Mouse (Mus musculus) layer of hippocampus, adult 6 months (tissue): Measurements from ENCODE around the gene Crtc2. TPM values are rescaled to one million over a fixed set of nuclear protein-coding genes. Genes with fewer than 3 reads are reported as not detected.

Experiments
- long read RNA-seq, 2 experiments: library from polyadenylated mRNA; unstranded; transcript quantifications; one replicate each; pipeline ENCODE4 v2.0.0; 2019 to 2020
- microRNA-seq: library from miRNA; unstranded; fragments of <30 nt; microRNA quantifications from one replicate; pipeline ENCODE4 v1.2.0, GENCODE M21; 2020
- polyA plus RNA-seq: library from polyadenylated mRNA; unstranded; fragments of <200 nt; fragmentation: Nextera tagmentation; gene quantifications from 2 replicates; pipeline ENCODE4 v1.2.3, GENCODE M21; 2021

Crtc2 gene
- 12.7 and 14.4 TPM in 2 replicates for polyA plus RNA-seq
- long read RNA-seq, experiment 1, partial matches to known transcripts: 3 of 3 reads
- long read RNA-seq, experiment 1, other reads (novel, unspliced or antisense): 0 of 3 reads
- long read RNA-seq, experiment 2, partial matches to known transcripts: 0 of 14 reads
- long read RNA-seq, experiment 2, other reads (novel, unspliced or antisense): 11 of 14 reads

DNA sequence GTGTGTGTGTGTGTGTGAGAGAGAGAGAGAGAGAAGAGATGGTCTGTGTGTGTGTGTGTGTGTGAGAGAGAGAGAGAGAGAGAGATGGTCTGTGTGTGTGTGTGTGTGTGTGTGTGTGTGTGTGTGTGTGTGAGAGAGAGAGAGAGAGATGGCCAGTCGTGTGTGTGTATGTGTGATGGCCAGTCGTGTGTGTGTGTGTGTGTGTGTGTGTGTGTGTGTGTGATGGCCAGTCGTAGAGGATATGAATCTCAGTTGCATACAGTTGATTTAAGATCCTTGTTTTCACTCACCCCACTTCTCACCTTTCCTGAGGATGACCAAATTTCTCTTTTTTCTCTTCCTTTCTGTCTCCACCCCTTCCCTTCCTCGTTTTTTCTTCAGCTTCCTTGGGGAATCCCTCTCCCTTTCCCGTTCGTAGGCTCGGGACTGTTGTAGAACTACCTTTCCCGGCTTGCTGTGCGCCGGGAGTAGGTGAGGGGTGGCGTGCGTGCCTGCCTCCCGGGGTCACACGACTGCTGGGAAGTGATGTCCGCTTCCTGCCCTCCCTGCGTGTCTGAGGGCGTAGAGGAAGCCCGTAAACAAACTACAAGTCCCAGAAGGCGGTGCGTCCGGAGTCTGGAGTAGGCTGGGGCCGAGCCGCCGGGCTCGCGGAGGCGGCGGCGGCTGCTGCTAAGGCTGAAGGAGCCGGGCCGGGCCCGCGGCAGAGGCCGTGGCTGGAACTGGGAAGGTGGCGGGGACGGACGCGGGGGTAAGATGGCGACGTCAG, at the start of gene Crtc2:
TSS of gene Crtc2 (plus strand) at position 511 of the 766 bp plus-strand sequence.

DNA sequence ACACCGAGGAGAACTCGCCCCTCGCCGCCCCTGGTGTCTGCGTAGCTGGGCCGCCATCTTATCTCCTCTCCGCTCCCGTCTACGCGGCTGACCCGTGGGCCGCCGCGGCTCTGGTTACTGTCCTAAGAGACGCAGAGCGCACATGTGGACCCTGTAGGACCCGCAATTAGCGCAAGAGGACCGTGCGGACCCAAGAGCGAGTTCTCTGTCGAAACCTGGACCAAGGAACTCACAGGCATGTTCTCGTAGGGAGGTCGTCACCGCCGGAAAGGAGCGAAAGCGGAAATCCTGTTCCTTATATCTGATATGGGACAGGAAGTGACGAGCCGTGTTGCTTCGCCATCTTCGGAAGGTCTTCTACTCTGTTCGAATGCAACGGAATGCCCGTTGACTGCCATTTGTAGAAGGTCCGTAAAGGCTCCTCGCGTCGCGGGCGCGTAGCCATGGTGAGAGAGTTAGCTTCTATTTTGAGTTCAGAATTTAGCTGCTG, 40.5 kb upstream of the Crtc2 start, which contains the start of the genes Rps27 and Rab13:
TSS of gene Rps27 (minus strand) at position 275 of the 490 bp plus-strand sequence.
TSS of gene Rab13 (plus strand) at position 319 of the 490 bp plus-strand sequence.

DNA sequence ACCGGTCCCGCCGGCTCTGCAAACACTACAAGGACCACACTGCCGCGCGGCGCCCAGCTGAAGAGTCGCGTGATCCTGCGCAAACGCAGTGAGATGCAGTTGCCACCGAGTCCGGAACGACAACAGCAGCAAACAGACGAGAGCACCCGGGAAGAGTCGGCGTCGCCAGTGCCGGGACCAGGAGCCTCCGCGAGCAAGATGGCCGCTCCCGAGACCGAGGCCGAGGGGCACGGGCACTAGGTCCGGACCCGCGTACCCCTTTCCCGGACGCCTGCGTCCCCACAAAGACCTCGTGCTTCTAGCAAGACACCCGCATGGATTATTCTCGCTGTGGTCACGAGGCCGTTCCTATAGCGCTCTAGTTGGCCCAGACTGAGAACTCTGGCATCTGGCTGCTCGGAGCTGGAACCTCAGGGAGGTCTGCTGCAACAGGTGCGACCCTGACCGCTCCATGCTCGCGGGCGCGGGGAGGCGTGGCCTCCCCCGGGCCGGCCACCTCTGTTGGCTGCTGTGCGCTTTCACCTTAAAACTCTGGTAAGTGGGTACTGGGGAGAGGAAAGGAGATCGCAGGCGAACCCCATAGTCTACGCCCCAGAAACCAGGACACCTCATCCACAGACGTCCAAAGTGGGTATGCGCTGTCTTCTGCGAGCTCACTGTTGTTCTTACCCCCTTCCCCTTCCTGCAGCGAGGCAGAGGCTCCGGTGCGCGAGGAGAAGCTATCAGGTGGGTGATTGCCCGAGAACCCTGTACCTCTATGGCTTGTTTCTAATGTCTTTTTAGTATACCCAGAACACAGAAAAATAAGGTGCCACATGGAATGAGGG, 22.2 kb upstream of the Crtc2 start, which contains the start of gene Jtb:
TSS of gene Jtb (plus strand) at position 91 of the 827 bp plus-strand sequence.

DNA sequence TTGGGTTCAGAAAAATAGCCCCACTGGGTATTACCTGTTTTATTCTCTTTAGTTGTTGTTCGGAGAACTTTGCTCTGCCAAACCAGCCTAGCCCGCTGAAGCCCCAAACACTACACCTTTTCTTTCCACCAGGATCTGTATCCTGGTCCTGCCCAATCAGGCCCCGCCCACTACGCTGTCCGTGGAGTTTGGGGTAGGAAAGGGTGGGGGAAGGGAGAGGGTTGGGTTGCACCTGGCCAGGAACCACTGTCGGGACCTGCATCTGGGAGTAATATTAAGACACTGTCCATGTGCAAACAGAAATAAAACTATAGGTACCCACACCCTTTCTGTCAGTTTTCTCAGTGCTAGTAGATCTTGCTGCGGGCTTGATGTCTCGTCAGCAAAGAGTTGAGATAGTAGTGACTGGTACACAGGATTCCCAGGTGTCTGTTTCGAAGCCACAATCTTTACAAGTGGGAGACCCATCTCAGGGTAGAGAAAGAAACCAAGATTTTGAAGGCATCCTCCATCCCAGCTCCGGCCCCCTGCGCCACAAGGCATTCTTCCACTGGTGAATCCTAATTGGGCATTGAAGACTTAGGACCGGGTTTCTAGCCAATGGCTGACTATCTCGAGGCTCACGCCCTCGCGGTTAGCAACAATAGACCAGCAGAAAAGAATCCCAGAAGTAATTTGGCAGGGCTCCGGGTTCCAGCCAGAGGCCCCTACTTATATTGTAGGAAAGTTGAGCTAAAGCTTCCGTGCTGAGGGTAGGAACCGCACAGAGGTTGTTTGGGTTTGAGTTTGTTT, 10.8 kb upstream of the Crtc2 start, which contains the start of gene Creb3l4:
TSS of gene Creb3l4 (minus strand) at position 529 of the 792 bp plus-strand sequence.

DNA sequence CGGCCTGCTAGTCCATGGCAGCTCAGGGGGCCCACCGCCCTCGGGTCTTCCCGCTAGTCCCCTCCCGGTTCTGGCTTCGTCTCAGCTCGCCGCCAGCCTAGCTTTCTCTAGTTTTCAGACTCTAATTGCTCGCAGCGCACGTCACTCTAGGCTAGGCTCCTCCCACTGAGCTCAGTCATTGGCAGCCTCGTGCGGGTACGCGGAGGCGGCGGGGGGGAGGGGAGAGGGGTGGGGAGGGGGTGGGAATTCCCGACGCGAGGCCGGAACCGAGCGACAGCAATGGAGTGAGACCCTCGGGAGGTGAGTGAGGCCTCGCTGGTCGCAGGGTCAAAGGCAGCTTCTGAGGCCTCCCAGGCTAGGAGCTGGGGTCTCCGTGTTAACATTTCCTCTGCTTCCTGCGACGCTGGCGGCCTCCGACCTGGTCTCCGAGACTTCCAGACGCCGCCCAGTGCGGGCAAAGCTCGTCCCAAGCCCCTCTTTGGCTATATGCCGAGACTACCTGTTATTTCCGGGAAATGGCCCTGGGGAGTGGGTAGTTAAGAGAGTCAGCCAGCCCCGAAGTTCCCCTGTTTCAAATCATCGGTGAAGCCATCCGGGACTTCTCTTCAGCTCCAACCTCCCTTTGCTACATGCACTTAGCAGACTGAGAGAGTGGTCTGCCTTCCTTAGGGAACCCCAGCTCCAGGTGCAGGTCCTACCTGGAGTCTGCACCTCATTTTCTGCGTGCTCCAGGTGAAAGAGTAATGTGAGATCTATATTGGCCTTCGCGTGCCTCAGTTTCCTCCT, 5.8 kb upstream of the Crtc2 start, which contains the start of gene Slc39a1:
TSS of gene Slc39a1 (plus strand) at position 213 of the 786 bp plus-strand sequence.

DNA sequence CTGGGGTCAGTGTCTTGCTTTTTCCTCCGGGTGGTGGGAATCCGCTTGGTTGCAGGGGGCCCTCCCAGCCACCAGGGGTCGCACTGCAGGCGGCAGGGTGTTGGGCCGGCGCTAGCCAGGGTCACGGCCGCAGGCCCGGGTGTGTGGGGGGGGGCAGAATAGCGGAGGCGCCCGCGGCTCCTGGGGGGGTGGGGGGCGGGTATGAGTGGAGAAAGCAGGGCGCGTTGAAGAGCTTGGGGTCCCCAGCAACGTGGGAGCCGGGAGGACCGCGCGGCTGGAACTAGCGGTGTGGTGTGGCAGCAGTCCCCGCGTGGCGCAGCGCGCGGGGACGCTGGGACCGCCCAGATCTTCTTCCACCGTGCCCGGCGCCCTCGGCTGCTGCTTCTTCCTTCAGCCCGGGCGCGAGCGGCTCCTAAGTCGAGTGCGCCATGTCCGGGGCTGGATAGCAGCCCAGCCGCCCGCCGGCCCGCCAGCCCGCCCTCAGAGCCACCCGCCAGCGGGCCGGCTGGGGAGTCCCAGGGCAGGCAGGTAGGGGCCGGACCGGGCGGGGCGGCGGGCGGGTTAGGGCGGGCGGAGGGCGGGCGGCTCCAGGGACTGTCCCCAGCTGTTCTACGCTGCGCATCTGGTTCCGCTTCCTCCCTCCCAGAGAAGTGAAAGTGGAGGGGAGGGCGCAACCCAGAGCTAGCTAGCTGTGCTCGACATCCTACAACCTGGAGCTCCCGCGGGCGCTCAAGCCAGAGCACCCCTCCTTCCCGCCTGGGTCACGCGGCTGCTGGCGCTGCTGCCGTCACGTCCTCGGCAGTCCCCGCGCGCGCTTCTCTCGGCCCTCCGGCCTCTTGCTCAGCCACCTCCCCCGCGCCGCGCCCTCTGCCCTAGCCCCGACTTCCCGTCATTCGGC, 11.3 kb downstream of the Crtc2 start, which contains the start of gene Dennd4b:
TSS of gene Dennd4b (plus strand) at position 152 of the 898 bp plus-strand sequence.

DNA sequence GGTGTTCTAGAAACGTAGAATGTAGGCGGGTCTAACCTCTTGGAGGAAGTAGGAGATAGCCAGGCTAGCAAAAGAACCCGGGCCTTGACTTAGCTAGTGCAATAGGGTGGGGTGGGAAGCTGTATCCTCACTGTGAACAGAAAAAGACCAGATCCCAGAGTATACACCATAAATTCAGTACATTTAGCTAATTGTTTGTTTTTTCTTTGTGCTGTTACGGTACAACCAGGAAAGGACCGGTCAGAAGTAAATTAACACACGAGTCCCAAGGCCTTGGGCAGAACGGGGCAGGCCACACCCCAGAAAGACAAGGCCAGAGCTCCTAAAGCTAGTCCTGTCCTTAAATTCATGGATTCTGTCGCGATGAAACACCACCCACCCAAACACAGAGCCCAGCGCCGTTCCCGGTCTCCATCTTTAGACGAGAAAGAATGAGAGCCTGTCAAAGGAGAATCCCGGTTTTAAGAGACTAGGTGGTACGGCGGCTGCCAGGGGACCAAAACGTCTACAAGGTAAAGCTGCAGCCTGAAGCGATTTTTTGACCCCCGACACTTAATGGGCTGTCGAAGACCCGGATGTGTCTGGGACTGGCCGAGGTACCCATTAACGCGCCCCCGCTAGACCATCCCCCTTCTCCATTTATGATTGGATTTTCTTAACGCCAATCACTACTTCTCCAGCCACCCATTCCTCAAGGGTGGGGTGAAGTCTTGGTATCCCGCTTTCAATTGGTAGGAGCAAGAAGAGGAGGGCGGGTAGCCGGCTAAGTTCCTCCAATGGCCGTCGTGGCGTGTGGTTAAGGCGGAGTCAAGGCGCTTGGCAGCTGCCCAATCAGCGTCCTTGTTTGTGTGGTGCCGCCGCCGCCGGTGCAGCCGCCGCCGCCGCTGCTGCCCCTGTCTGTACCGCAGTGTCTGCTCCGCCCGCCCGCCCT, 38.6 kb downstream of the Crtc2 start, which contains the start of gene Gatad2b:
TSS of gene Gatad2b (plus strand) at position 834 of the 931 bp plus-strand sequence.

Small RNAs within 50 kb of the gene (microRNA-seq; reads per million reads assigned to microRNA genes)
- gene Mir7012: not detected

Other genes with a start within 250 kb of the Crtc2 start
- gene 4933434E20Rik, start 202.5 kb upstream of the Crtc2 start, polyA plus RNA-seq: 365 and 533 TPM in 2 replicates
- gene Ubap2l, start 201.5 kb upstream of the Crtc2 start, polyA plus RNA-seq: 82.2 and 108 TPM in 2 replicates
- 181 TPM in 2 replicates for gene Tpm3, start 181.5 kb upstream of the Crtc2 start, polyA plus RNA-seq
- gene Nup210l, start 150.0 kb upstream of the Crtc2 start, polyA plus RNA-seq: 0.03 TPM in 2 replicates
- gene Rps27, start 40.5 kb upstream of the Crtc2 start, polyA plus RNA-seq: 2,829 and 2,904 TPM in 2 replicates
- 8.7 and 9.8 TPM in 2 replicates for gene Rab13, start 40.5 kb upstream of the Crtc2 start, polyA plus RNA-seq
- gene Jtb, start 22.6 kb upstream of the Crtc2 start, polyA plus RNA-seq: 86.0 and 94.4 TPM in 2 replicates
- gene Creb3l4, start 10.7 kb upstream of the Crtc2 start, polyA plus RNA-seq: 0.39 and 0.41 TPM in 2 replicates
- 89.8 and 134 TPM in 2 replicates for gene Slc39a1, start 6.0 kb upstream of the Crtc2 start, polyA plus RNA-seq
- gene Dennd4b, start 11.0 kb downstream of the Crtc2 start, polyA plus RNA-seq: 6.4 and 6.6 TPM in 2 replicates
- 14.5 and 17.0 TPM in 2 replicates for gene Gatad2b, start 39.0 kb downstream of the Crtc2 start, polyA plus RNA-seq
- 3.6 TPM in 2 replicates for gene Slc27a3, start 135.8 kb downstream of the Crtc2 start, polyA plus RNA-seq
- gene Ints3, start 179.5 kb downstream of the Crtc2 start, polyA plus RNA-seq: 12.0 and 12.8 TPM in 2 replicates
- gene Npr1, start 211.7 kb downstream of the Crtc2 start, polyA plus RNA-seq: 0.78 and 0.92 TPM in 2 replicates
- gene Ilf2, start 222.0 kb downstream of the Crtc2 start, polyA plus RNA-seq: 70.1 and 73.7 TPM in 2 replicates
- 91.8 and 96.6 TPM in 2 replicates for gene Snapin, start 236.9 kb downstream of the Crtc2 start, polyA plus RNA-seq